Mouse (Mus musculus): ENCODE measurements around the gene Tff2.

DNA sequence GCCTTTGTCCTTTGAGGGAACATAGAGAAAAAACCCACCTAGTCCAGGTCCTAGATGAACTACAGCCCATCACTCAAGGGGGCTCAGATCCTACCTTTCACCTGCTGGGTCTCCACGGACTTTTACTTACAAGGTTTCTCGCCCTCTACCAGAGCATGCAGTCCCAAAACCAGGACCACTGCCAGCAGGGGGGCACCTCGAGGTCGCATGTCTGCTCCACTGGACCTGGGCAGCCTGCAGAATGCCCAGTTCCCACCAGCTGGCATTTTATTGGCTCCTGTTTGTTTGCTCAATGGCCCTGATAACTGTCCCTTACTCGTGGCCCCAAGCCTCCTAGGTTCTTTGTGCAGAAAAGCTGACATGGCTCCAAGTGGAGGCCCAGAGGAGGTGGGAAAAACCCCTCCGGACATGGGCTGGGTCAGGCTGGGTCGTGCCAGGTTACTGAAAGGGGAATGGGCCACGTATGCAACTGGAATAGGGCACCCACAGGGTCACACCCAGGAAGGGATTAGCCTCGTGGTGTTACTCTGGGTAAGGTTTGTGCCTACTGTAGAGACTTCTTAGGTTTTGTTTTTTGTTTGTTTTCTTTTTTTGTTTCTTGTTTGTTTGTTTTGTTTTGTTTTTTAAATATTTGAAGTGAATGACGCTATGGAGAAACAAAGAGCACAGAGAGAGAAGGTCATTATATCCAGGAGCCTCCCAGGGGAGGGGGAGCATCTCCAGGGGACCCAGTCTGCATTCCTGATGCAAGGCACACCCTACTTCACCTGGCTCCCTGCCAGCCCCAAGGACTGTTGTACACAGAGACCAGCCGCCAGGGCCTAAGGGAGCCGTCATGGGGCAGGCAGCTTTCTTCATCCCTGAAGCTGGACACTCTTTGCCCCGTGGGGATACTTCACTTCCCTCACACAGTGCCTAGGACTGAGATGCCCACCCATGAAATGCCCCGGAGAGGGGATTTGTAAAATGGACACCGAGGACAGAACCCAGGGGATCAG lies at the start of gene Tff2:
- no peak for TF ChIP-seq RAD21 (IDR thresholded peaks at IDR 0.05; ENCODE audit: low read depth, low read length)
- no peak for TF ChIP-seq MAX (IDR thresholded peaks at IDR 0.05; ENCODE audit: low read length)
- no peak for TF ChIP-seq CTCF (IDR thresholded peaks at IDR 0.05 in 2 of 3, conservative IDR thresholded peaks at IDR 0.05 in 1 of 3; ENCODE audit: control insufficient read depth in 1 of 3, insufficient read depth in 1 of 3, low read depth in 2 of 3, low read length in 3 of 3, poor library complexity in 1 of 3, severe bottlenecking in 1 of 3)
- no peak for TF ChIP-seq TCF12 (IDR thresholded peaks at IDR 0.05; ENCODE audit: low read depth, low read length)
- TF ChIP-seq EP300 (IDR thresholded peaks at IDR 0.05; ENCODE audit: low read depth in 1 of 2, low read length in 2 of 2), result no peak
- TF ChIP-seq POLR2AphosphoS5 (IDR thresholded peaks at IDR 0.05; ENCODE audit: borderline replicate concordance, low read depth, low read length), result no peak
- TF ChIP-seq ZC3H11A (IDR thresholded peaks at IDR 0.05; ENCODE audit: low read depth, low read length), result no peak
- TF ChIP-seq CHD1 (IDR thresholded peaks at IDR 0.05; ENCODE audit: low read depth, low read length), result no peak
- no peak for TF ChIP-seq NRF1 (IDR thresholded peaks at IDR 0.05; ENCODE audit: insufficient read depth, low read depth, low read length, poor library complexity, severe bottlenecking)
- no peak for TF ChIP-seq GATA1 (IDR thresholded peaks at IDR 0.05; ENCODE audit: low read depth, low read length)
- TF ChIP-seq POLR2A (IDR thresholded peaks at IDR 0.05; ENCODE audit: control insufficient read depth in 1 of 2, insufficient read depth in 1 of 2, low read depth in 1 of 2, low read length in 2 of 2, poor library complexity in 1 of 2), result no peak
